Mouse (Mus musculus) yolk sac, embryonic 10.5 days (tissue): ENCODE data around the gene Ckm.
A peak's percentile ranks its signal among the peaks of the same experiment; 100 is the strongest.

ENCODE experiments used
- DNase-seq: peaks from one replicate; pipeline ENCODE4 v3.0.0-alpha.2; 2017; ENCODE audit warnings: low spot score

Gene Ckm

GRCm38 (mm10) chr7:19404476-19404875 lies at the start of gene Ckm:
TSS of gene Ckm (plus strand) at chr7:19404776.
- no peak for DNase-seq

- no peak for DNase-seq
Measured at GRCm38 (mm10) chr7:19354991-19355390, 49.6 kb upstream of the Ckm start.

- DNase-seq, result no peak
Measured at GRCm38 (mm10) chr7:19356311-19356710, 48.3 kb upstream of the Ckm start.

- DNase-seq, result no peak
Measured at GRCm38 (mm10) chr7:19357381-19358375, 46.9 kb upstream of the Ckm start.

- DNase-seq, result no peak
Measured at GRCm38 (mm10) chr7:19358634-19359033, 45.9 kb upstream of the Ckm start.

GRCm38 (mm10) chr7:19359299-19359891 lies 45.2 kb upstream of the Ckm start, which contains the start of the genes Cd3eap and Ppp1r13l:
TSS of gene Cd3eap (minus strand) at chr7:19359483.
TSS of gene Ppp1r13l (plus strand) at chr7:19359749.
- DNase-seq, result peak; percentile 92

GRCm38 (mm10) chr7:19359892-19360641 lies 44.5 kb upstream of the Ckm start:
- peak; percentile 87 for DNase-seq

GRCm38 (mm10) chr7:19360944-19361343 lies 43.6 kb upstream of the Ckm start:
- DNase-seq, result peak; percentile 88

GRCm38 (mm10) chr7:19361720-19362119 lies 42.9 kb upstream of the Ckm start:
- no peak for DNase-seq

GRCm38 (mm10) chr7:19362276-19362675 lies 42.3 kb upstream of the Ckm start:
- DNase-seq, result no peak

GRCm38 (mm10) chr7:19363881-19364280 lies 40.7 kb upstream of the Ckm start:
- DNase-seq, result no peak

GRCm38 (mm10) chr7:19365376-19365775 lies 39.2 kb upstream of the Ckm start:
- no peak for DNase-seq

- peak; percentile 45 for DNase-seq
Measured at GRCm38 (mm10) chr7:19368380-19368779, 36.2 kb upstream of the Ckm start.

GRCm38 (mm10) chr7:19369823-19370425 lies 34.7 kb upstream of the Ckm start:
- no peak for DNase-seq

GRCm38 (mm10) chr7:19373367-19373766 lies 31.2 kb upstream of the Ckm start:
- DNase-seq, result no peak

- no peak for DNase-seq
Measured at GRCm38 (mm10) chr7:19375368-19375767, 29.2 kb upstream of the Ckm start.

GRCm38 (mm10) chr7:19376019-19376418 lies 28.6 kb upstream of the Ckm start:
- DNase-seq, result no peak

GRCm38 (mm10) chr7:19378049-19378448 lies 26.5 kb upstream of the Ckm start:
- DNase-seq, result no peak

- peak; percentile 98 for DNase-seq
Measured at GRCm38 (mm10) chr7:19381377-19382165, 23.0 kb upstream of the Ckm start, which contains the start of gene Ercc2. TSS of gene Ercc2 (plus strand) at chr7:19382010.

- DNase-seq, result no peak
Measured at GRCm38 (mm10) chr7:19382166-19382541, 22.4 kb upstream of the Ckm start.

GRCm38 (mm10) chr7:19383708-19384107 lies 20.9 kb upstream of the Ckm start:
- DNase-seq, result no peak
